Comparison of ENCODE assay signal across 7 mouse cellular contexts in genomic region chr7:142894669-142895068, GRCm38 (mm10). TPM values are rescaled to one million over a fixed set of nuclear protein-coding genes. Genes with fewer than 3 reads are reported as not detected.
DNase-seq lines count a peak whose midpoint lies in the region; ATAC-seq and TF ChIP-seq lines count a peak whose summit lies in the region.

No protein-coding gene starts in this region.

- H3K27ac ChIP-seq in left cerebral cortex, adult 2 months: no peak overlapping the region
- no peak overlapping the region for H3K27ac ChIP-seq in midbrain, embryonic 14.5 days (replicated peaks; ENCODE audit: low read depth, low read length)

- H3K9ac ChIP-seq in midbrain, embryonic 14.5 days (replicated peaks; ENCODE audit: low read length): no peak overlapping the region

- peaks cover under 1% of the 10 kb centered on the region; the same call in 1 of the 2 replicates for H3K4me1 ChIP-seq in midbrain, embryonic 14.5 days (ENCODE audit: control insufficient read depth, insufficient read depth, low read length)

- 3% methylated on average over 3 of the region's 3 CpGs for WGBS in midbrain, embryonic 14.5 days

- H3K36me3 ChIP-seq in midbrain, embryonic 14.5 days (ENCODE audit: control insufficient read depth, insufficient read depth, low read length): no peaks in the 10 kb centered on the region

- H3K27me3 ChIP-seq in midbrain, embryonic 14.5 days (ENCODE audit: control insufficient read depth, insufficient read depth, low read length): no peaks in the 10 kb centered on the region

- peak; percentile 99 for TF ChIP-seq CTCF in left cerebral cortex, adult 2 months (IDR thresholded peaks at IDR 0.05)

- ATAC-seq in midbrain, embryonic 14.5 days (ENCODE audit: low FRiP score, low TSS enrichment): no peak; the same call in 1 of the 2 replicates

- H3K9me3 ChIP-seq in midbrain, embryonic 14.5 days (ENCODE audit: control insufficient read depth, low read length): no peaks in the 10 kb centered on the region

- intact Hi-C loops in left cerebral cortex, adult 2 months (cut with DNase I): loop anchor here (1.0 to 10.0 kb wide), 4 partner anchors 25 to 570 kb away; partner anchors contain the start of gene Cdkn1c

- peak; percentile 70 for DNase-seq in WW6 (ENCODE audit: low read depth, low spot score)
- DNase-seq in cerebellum, adult 9-10 months: peak; percentile 72
- DNase-seq in frontal cortex, postnatal 10 days (ENCODE audit: low spot score in 2 of 2): peak; percentile 50 to 82
- peak; percentile 88 for DNase-seq in induced T-regulatory cell, adult 2 months (ENCODE audit: low read depth)
- peak; percentile 76 to 84 for DNase-seq in left cerebral cortex, adult 2 months (ENCODE audit: extremely low spot score in 1 of 2, low spot score in 2 of 2)
- DNase-seq in midbrain, embryonic 14.5 days: peak; percentile 94
- peak; percentile 61 for DNase-seq in spleen, adult 12 weeks (ENCODE audit: low spot score)

- no peak overlapping the region for H3K4me3 ChIP-seq in left cerebral cortex, adult 2 months
- no peak overlapping the region for H3K4me3 ChIP-seq in midbrain, embryonic 14.5 days (replicated peaks; ENCODE audit: low read depth, low read length)

- H3K4me2 ChIP-seq in midbrain, embryonic 14.5 days (ENCODE audit: low read length): no peak overlapping the region

RNA-seq across cellular contexts. Expression of gene Th, which starts 36.3 kb away (rescaled TPM):
- total RNA-seq in left cerebral cortex, adult 2 months (2021): 1 to 10 TPM; 1.1 to 1.5 TPM
- polyA plus RNA-seq in midbrain, embryonic 14.5 days (2014; fragmentation: Nextera tagmentation; extraction: Ambion mirVana): 25.9 and 34.2 TPM in 2 replicates
